Mouse (Mus musculus) embryonic facial prominence, embryonic 13.5 days (tissue): ENCODE measurements around the gene Msl1. TPM values are rescaled to one million over a fixed set of nuclear protein-coding genes. Genes with fewer than 3 reads are reported as not detected.

Experiments
- polyA plus RNA-seq: library from polyadenylated mRNA; unstranded; fragments of >200 nt; fragmentation: Nextera tagmentation; extraction: Ambion mirVana; gene quantifications from 2 replicates; pipeline ENCODE4 v1.2.1, GENCODE M21; 2015

Msl1 gene
- polyA plus RNA-seq, 1 experiment from 2014 or later: 31.5 TPM

Other genes with a start within 250 kb of the Msl1 start
- 0.27 and 0.58 TPM in 2 replicates for gene Ikzf3, start 249.5 kb upstream of the Msl1 start, polyA plus RNA-seq
- gene Zpbp2, start 244.4 kb upstream of the Msl1 start, polyA plus RNA-seq: not detected in 2 replicates
- 69.4 and 71.9 TPM in 2 replicates for gene Ormdl3, start 208.1 kb upstream of the Msl1 start, polyA plus RNA-seq
- not detected in 2 replicates for gene Lrrc3c, start 197.2 kb upstream of the Msl1 start, polyA plus RNA-seq
- 0.80 and 4.0 TPM in 2 replicates for gene Gm12355, start 169.9 kb upstream of the Msl1 start, polyA plus RNA-seq
- gene Gsdma3, start 169.2 kb upstream of the Msl1 start, polyA plus RNA-seq: not detected in 2 replicates
- not detected in 2 replicates for gene Gsdma2, start 148.8 kb upstream of the Msl1 start, polyA plus RNA-seq
- gene Gsdma, start 131.2 kb upstream of the Msl1 start, polyA plus RNA-seq: 0.28 and 0.48 TPM in 2 replicates
- gene Psmd3, start 113.0 kb upstream of the Msl1 start, polyA plus RNA-seq: 196 and 207 TPM in 2 replicates
- gene Csf3, start 94.3 kb upstream of the Msl1 start, polyA plus RNA-seq: not detected in 2 replicates
- gene Med24, start 66.1 kb upstream of the Msl1 start, polyA plus RNA-seq: 63.8 and 65.0 TPM in 2 replicates
- gene Thra, start 54.9 kb upstream of the Msl1 start, polyA plus RNA-seq: 46.5 and 47.3 TPM in 2 replicates
- gene Nr1d1, start 20.2 kb upstream of the Msl1 start, polyA plus RNA-seq: 1.4 and 1.5 TPM in 2 replicates
- gene Casc3, start 9.4 kb downstream of the Msl1 start, polyA plus RNA-seq: 39.0 and 40.3 TPM in 2 replicates
- gene Rapgefl1, start 41.3 kb downstream of the Msl1 start, polyA plus RNA-seq: 3.9 and 4.7 TPM in 2 replicates
- 6.3 and 6.8 TPM in 2 replicates for gene Wipf2, start 68.1 kb downstream of the Msl1 start, polyA plus RNA-seq
- 26.9 and 31.5 TPM in 2 replicates for gene Cdc6, start 112.3 kb downstream of the Msl1 start, polyA plus RNA-seq
- gene Rara, start 132.3 kb downstream of the Msl1 start, polyA plus RNA-seq: 39.4 and 44.7 TPM in 2 replicates
- 0.34 and 0.44 TPM in 2 replicates for gene Gjd3, start 187.5 kb downstream of the Msl1 start, polyA plus RNA-seq
- 272 and 279 TPM in 2 replicates for gene Top2a, start 228.7 kb downstream of the Msl1 start, polyA plus RNA-seq
- 1,128 and 1,158 TPM in 2 replicates for gene Igfbp4, start 245.7 kb downstream of the Msl1 start, polyA plus RNA-seq